Mouse (Mus musculus) liver, postnatal 0 days (tissue): ENCODE measurements around the gene Ism1. TPM values are rescaled to one million over a fixed set of nuclear protein-coding genes. Genes with fewer than 3 reads are reported as not detected.

Experiments used
- ATAC-seq: fragments of 200-750 bp; cut with Nextera tagmentation; 2 replicates; pipeline ENCODE4 v1.8.0; 2017; ENCODE audit warnings: mild to moderate bottlenecking, moderate library complexity
- DNase-seq: peaks from one replicate; pipeline ENCODE4 v3.0.0-alpha.2; 2016
- H3K27ac ChIP-seq: fragments of 300-500 bp; sonication (generic); 2 replicates; pipeline ENCODE4 v1.5.1; 2014; ENCODE audit warnings: antibody characterized with exemption, moderate library complexity, mild to moderate bottlenecking, low read depth
- H3K27me3 ChIP-seq: fragments of 300-500 bp; sonication (generic); 2 replicates; pipeline ENCODE4 v1.6.1; 2014; ENCODE audit warnings: low read length, control low read depth, mixed read lengths; ENCODE audit not compliant: insufficient read depth
- H3K36me3 ChIP-seq: fragments of 300-500 bp; sonication (generic); replicated peaks from 2 replicates; pipeline ENCODE4 v1.6.1; 2014; ENCODE audit warnings: mild to moderate bottlenecking, control low read depth, low read length, moderate library complexity, mixed read lengths; ENCODE audit not compliant: insufficient read depth
- H3K4me1 ChIP-seq: fragments of 300-500 bp; sonication (generic); 2 replicates; pipeline ENCODE4 v1.6.1; 2014; ENCODE audit warnings: antibody characterized with exemption, mild to moderate bottlenecking, control low read depth; ENCODE audit not compliant: insufficient read depth
- H3K4me2 ChIP-seq: fragments of 300-500 bp; sonication (generic); 2 replicates; pipeline ENCODE4 v1.6.1; 2014; ENCODE audit warnings: low read depth, mild to moderate bottlenecking, low read length, moderate library complexity, mixed read lengths
- H3K4me3 ChIP-seq: fragments of 300-500 bp; sonication (generic); 2 replicates; pipeline ENCODE4 v1.5.1; 2014; ENCODE audit warnings: low read depth, low read length
- H3K9ac ChIP-seq: fragments of 300-500 bp; sonication (generic); replicated peaks from 2 replicates; pipeline ENCODE4 v1.6.1; 2014; ENCODE audit warnings: mild to moderate bottlenecking, moderate library complexity
- H3K9me3 ChIP-seq: fragments of 300-500 bp; sonication (generic); 2 replicates; pipeline ENCODE4 v1.6.1; 2016; ENCODE audit warnings: mild to moderate bottlenecking, control low read depth, low read length, mixed read lengths
- CTCF ChIP-seq: sonication (generic); IDR thresholded peaks from 2 replicates; pipeline ENCODE4 v1.5.1; 2016; ENCODE audit warnings: antibody characterized with exemption, low read depth
- EP300 ChIP-seq: IDR thresholded peaks from 2 replicates; pipeline ENCODE4 v1.6.1; 2016; ENCODE audit warnings: antibody characterized with exemption, low read depth, mild to moderate bottlenecking
- WGBS: fragments of 180-500 bp; shearing (Covaris S2); extraction: QIAGEN DNeasy Blood & Tissue Kit; methylation state at CpG from one replicate; pipeline ENCODE4 v1.1.7; 2014; ENCODE audit not compliant: insufficient replicate concordance; 5-methylcytosine and 5-hydroxymethylcytosine counted together
- polyA plus RNA-seq: library from polyadenylated mRNA; unstranded; fragments of >200 nt; fragmentation: Nextera tagmentation; extraction: Ambion mirVana; gene quantifications from 2 replicates; pipeline ENCODE4 v1.2.1, GENCODE M21; 2015

Ism1 gene
- polyA plus RNA-seq, 1 experiment from 2014 or later: not detected

- H3K4me3 ChIP-seq: no peak overlapping the region
- H3K27ac ChIP-seq: no peak overlapping the region
- H3K27me3 ChIP-seq: no peaks in the 10 kb centered on the region
- H3K4me2 ChIP-seq: no peak overlapping the region
- no peak for TF ChIP-seq EP300
- no peak for TF ChIP-seq CTCF
- no peak for ATAC-seq
- H3K4me1 ChIP-seq: no peaks in the 10 kb centered on the region
- WGBS: 77% methylated on average over 6 of the region's 6 CpGs
- no peaks in the 10 kb centered on the region for H3K36me3 ChIP-seq
- H3K9ac ChIP-seq: no peak overlapping the region
- H3K9me3 ChIP-seq: no peaks in the 10 kb centered on the region
- DNase-seq: no peak
Observed at GRCm38 (mm10) chr2:139708194-139708899, 30.4 kb downstream of the Ism1 start.

- H3K9ac ChIP-seq: no peak overlapping the region
- no peak overlapping the region for H3K4me3 ChIP-seq
- 55% methylated on average over 3 of the region's 3 CpGs for WGBS
- no peak for TF ChIP-seq CTCF
- TF ChIP-seq EP300: no peak
- H3K36me3 ChIP-seq: no peaks in the 10 kb centered on the region
- no peak for ATAC-seq
- H3K27me3 ChIP-seq: no peaks in the 10 kb centered on the region
- no peaks in the 10 kb centered on the region for H3K4me1 ChIP-seq
- H3K9me3 ChIP-seq: no peaks in the 10 kb centered on the region
- H3K27ac ChIP-seq: no peak overlapping the region
- DNase-seq: no peak
- no peak overlapping the region for H3K4me2 ChIP-seq
Observed at GRCm38 (mm10) chr2:139711640-139712039, 33.7 kb downstream of the Ism1 start.

- WGBS: 82% methylated on average over 10 of the region's 10 CpGs
- no peaks in the 10 kb centered on the region for H3K4me1 ChIP-seq
- ATAC-seq: no peak
Observed at GRCm38 (mm10) chr2:139712046-139712445, 34.1 kb downstream of the Ism1 start.

GRCm38 (mm10) chr2:139714206-139714605, 36.2 kb downstream of the Ism1 start:
- Histone ChIP-seq H3K9me3 (no peaks in the 10 kb centered on the region), H3K27ac (no peak overlapping the region), H3K9ac (no peak overlapping the region), H3K27me3 (no peaks in the 10 kb centered on the region), H3K4me1 (no peaks in the 10 kb centered on the region), H3K4me3 (no peak overlapping the region), H3K36me3 (no peaks in the 10 kb centered on the region), H3K4me2 (no peak overlapping the region)
- no peak for DNase-seq
- no peak for ATAC-seq
- TF ChIP-seq EP300: no peak
- no peak for TF ChIP-seq CTCF
- WGBS: 62% methylated on average over 3 of the region's 3 CpGs

More at GRCm38 (mm10) chr2:139712046-139712445, 34.1 kb downstream of the Ism1 start:
- H3K27me3 ChIP-seq: no peaks in the 10 kb centered on the region
- no peak for TF ChIP-seq CTCF
- no peak for TF ChIP-seq EP300
- H3K4me2 ChIP-seq: no peak overlapping the region
- H3K4me3 ChIP-seq: no peak overlapping the region
- no peak overlapping the region for H3K27ac ChIP-seq
- H3K9ac ChIP-seq: no peak overlapping the region
- DNase-seq: no peak
- H3K36me3 ChIP-seq: no peaks in the 10 kb centered on the region
- no peaks in the 10 kb centered on the region for H3K9me3 ChIP-seq

GRCm38 (mm10) chr2:139717772-139718171, 39.8 kb downstream of the Ism1 start:
- Histone ChIP-seq H3K4me1 (no peaks in the 10 kb centered on the region), H3K4me3 (no peak overlapping the region)
- 65% methylated on average over 1 of the region's 1 CpGs for WGBS

GRCm38 (mm10) chr2:139722700-139723099, 44.7 kb downstream of the Ism1 start:
- no peak overlapping the region for H3K4me2 ChIP-seq
- H3K4me3 ChIP-seq: no peak overlapping the region
- H3K27me3 ChIP-seq: no peaks in the 10 kb centered on the region
- DNase-seq: peak; percentile 55
- no peak for ATAC-seq
- peak; percentile 69 for TF ChIP-seq CTCF
- no peak for TF ChIP-seq EP300
- H3K9me3 ChIP-seq: no peaks in the 10 kb centered on the region
- WGBS: 0% methylated on average over 1 of the region's 1 CpGs
- H3K36me3 ChIP-seq: no peaks in the 10 kb centered on the region
- no peak overlapping the region for H3K9ac ChIP-seq
- no peaks in the 10 kb centered on the region for H3K4me1 ChIP-seq
- H3K27ac ChIP-seq: no peak overlapping the region

More at GRCm38 (mm10) chr2:139717772-139718171, 39.8 kb downstream of the Ism1 start:
- no peaks in the 10 kb centered on the region for H3K27me3 ChIP-seq
- no peak for DNase-seq
- TF ChIP-seq CTCF (no peak), EP300 (no peak)
- no peaks in the 10 kb centered on the region for H3K36me3 ChIP-seq
- no peak overlapping the region for H3K9ac ChIP-seq
- no peaks in the 10 kb centered on the region for H3K9me3 ChIP-seq
- H3K27ac ChIP-seq: no peak overlapping the region
- ATAC-seq: no peak
- H3K4me2 ChIP-seq: no peak overlapping the region

GRCm38 (mm10) chr2:139723304-139723703, 45.3 kb downstream of the Ism1 start:
- TF ChIP-seq EP300: no peak
- Histone ChIP-seq H3K4me3 (no peak overlapping the region), H3K36me3 (no peaks in the 10 kb centered on the region), H3K27ac (no peak overlapping the region), H3K4me2 (no peak overlapping the region), H3K9ac (no peak overlapping the region), H3K4me1 (no peaks in the 10 kb centered on the region), H3K9me3 (no peaks in the 10 kb centered on the region), H3K27me3 (no peaks in the 10 kb centered on the region)
- ATAC-seq: no peak
- DNase-seq: no peak
- WGBS: 32% methylated on average over 3 of the region's 3 CpGs
